In the genomic region with DNA sequence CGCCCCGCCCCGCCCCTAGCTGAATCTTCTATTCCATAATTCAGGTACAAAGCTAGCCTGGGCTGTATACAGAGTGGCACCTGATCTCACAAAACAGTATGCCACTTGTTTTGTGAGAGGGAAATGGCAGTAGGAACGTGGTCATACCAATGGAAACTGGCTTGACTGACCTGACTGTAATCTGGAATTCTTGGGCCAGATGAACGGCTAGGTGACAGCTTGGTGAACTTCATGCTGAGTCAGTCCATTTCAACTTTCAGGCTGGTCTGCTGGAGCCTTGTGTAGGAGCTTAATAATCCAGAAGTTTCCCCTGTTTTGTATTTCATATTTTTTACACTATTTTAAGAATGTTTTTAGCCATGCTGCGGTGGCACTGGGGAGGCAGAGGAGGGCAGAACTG, we compare ENCODE assay signal across 10 mouse cellular contexts. TPM values are rescaled to one million over a fixed set of nuclear protein-coding genes. Genes with fewer than 3 reads are reported as not detected.
DNase-seq lines count a peak whose midpoint lies in the region; ATAC-seq and TF ChIP-seq lines count a peak whose summit lies in the region.
"Had no signal": no experiment of that assay in that cellular context is flagged by ENCODE, and none has a peak within 500 bp of the region (broad histone marks: within the 10 kb centered on the region; RNA-seq: fewer than 3 reads in every experiment).

No protein-coding gene starts in this region.

- peak overlapping the region; percentile 48; the same call in 1 of the 2 replicates for H3K4me3 ChIP-seq in lung, embryonic 14.5 days (ENCODE audit: low read depth, low read length)
- 0 out of 2 replicates have a peak overlapping the region, but pooled peaks have one; percentile 60 for H3K4me3 ChIP-seq in embryonic facial prominence, embryonic 14.5 days (ENCODE audit: low read depth, low read length)
- H3K4me3 ChIP-seq in hindbrain, postnatal 0 days (ENCODE audit: low read length), result no peak overlapping the region
- H3K4me3 ChIP-seq in midbrain, embryonic 13.5 days (replicated peaks), result 0 out of 2 replicates have a peak overlapping the region, but pooled peaks have one; percentile 64

- 72% methylated on average over 6 of the region's 6 CpGs for WGBS in lung, embryonic 14.5 days
- WGBS in embryonic facial prominence, embryonic 14.5 days, result 75% methylated on average over 6 of the region's 6 CpGs
- 82% methylated on average over 6 of the region's 6 CpGs for WGBS in hindbrain, postnatal 0 days
- WGBS in midbrain, embryonic 13.5 days, result 80% methylated on average over 6 of the region's 6 CpGs

- no peak for DNase-seq in lung, embryonic 14.5 days
- no peak for DNase-seq in lung, postnatal 4 days
- no peak for DNase-seq in embryonic facial prominence, embryonic 14.5 days (ENCODE audit: low spot score)
- DNase-seq in hindbrain, postnatal 0 days (ENCODE audit: low spot score), result no peak
- DNase-seq in right cerebral cortex, postnatal 25 days, result no peak
- DNase-seq in retina, postnatal 1 day, result no peak
- no peak for DNase-seq in adrenal gland, adult 2 months
- DNase-seq: cerebellum, adult 11 months; layer of hippocampus, adult 9-11 months had no signal

- peak overlapping the region; percentile 80; the same call in 1 of the 2 replicates for H3K4me2 ChIP-seq in lung, embryonic 14.5 days
- peak overlapping the region; percentile 71 for H3K4me2 ChIP-seq in embryonic facial prominence, embryonic 14.5 days (ENCODE audit: low read depth, low read length)
- H3K4me2 ChIP-seq in hindbrain, postnatal 0 days (ENCODE audit: low read depth, low read length), result 0 out of 2 replicates have a peak overlapping the region, but pooled peaks have one; percentile 70
- peak overlapping the region; percentile 74 for H3K4me2 ChIP-seq in midbrain, embryonic 13.5 days (replicated peaks)

- ATAC-seq in lung, embryonic 14.5 days (ENCODE audit: insufficient read depth), result no peak
- ATAC-seq in embryonic facial prominence, embryonic 14.5 days (ENCODE audit: low read depth), result no peak
- ATAC-seq in hindbrain, postnatal 0 days, result no peak
- no peak for ATAC-seq in midbrain, embryonic 13.5 days

- H3K36me3 ChIP-seq in lung, embryonic 14.5 days (ENCODE audit: insufficient read depth), result no peaks in the 10 kb centered on the region
- no peaks in the 10 kb centered on the region for H3K36me3 ChIP-seq in embryonic facial prominence, embryonic 14.5 days (ENCODE audit: control insufficient read depth, insufficient read depth, low read length)
- no peaks in the 10 kb centered on the region for H3K36me3 ChIP-seq in hindbrain, postnatal 0 days (ENCODE audit: insufficient read depth, low read length)
- no peaks in the 10 kb centered on the region for H3K36me3 ChIP-seq in midbrain, embryonic 13.5 days

- no peaks in the 10 kb centered on the region for H3K9me3 ChIP-seq in lung, embryonic 14.5 days (ENCODE audit: low read depth, low read length)
- H3K9me3 ChIP-seq in embryonic facial prominence, embryonic 14.5 days (ENCODE audit: control insufficient read depth, low read length), result no peaks in the 10 kb centered on the region
- H3K9me3 ChIP-seq in hindbrain, postnatal 0 days (ENCODE audit: low read length), result no peaks in the 10 kb centered on the region
- H3K9me3 ChIP-seq in midbrain, embryonic 13.5 days, result no peaks in the 10 kb centered on the region

- H3K27ac ChIP-seq in lung, embryonic 14.5 days (ENCODE audit: low read depth), result no peak overlapping the region
- no peak overlapping the region for H3K27ac ChIP-seq in embryonic facial prominence, embryonic 14.5 days (replicated peaks; ENCODE audit: low read depth, low read length)
- no peak overlapping the region for H3K27ac ChIP-seq in hindbrain, postnatal 0 days
- H3K27ac ChIP-seq in midbrain, embryonic 13.5 days, result no peak overlapping the region

- TF ChIP-seq CTCF in lung, embryonic 14.5 days (IDR thresholded peaks at IDR 0.05; ENCODE audit: low read depth), result no peak
- no peak for TF ChIP-seq CTCF in hindbrain, postnatal 0 days (IDR thresholded peaks at IDR 0.05; ENCODE audit: low read depth)

- 0 out of 2 replicates have a peak, but pooled peaks cover 9% of the 10 kb centered on the region for H3K4me1 ChIP-seq in lung, embryonic 14.5 days (ENCODE audit: insufficient read depth)
- peaks cover 15% of the 10 kb centered on the region for H3K4me1 ChIP-seq in embryonic facial prominence, embryonic 14.5 days (ENCODE audit: control insufficient read depth, insufficient read depth, low read length)
- peaks cover 10% of the 10 kb centered on the region for H3K4me1 ChIP-seq in hindbrain, postnatal 0 days (ENCODE audit: insufficient read depth, low read length)
- peaks cover 27% of the 10 kb centered on the region for H3K4me1 ChIP-seq in midbrain, embryonic 13.5 days (replicated peaks)

- no peaks in the 10 kb centered on the region for H3K27me3 ChIP-seq in lung, embryonic 14.5 days (ENCODE audit: insufficient read depth, low read length)
- no peaks in the 10 kb centered on the region for H3K27me3 ChIP-seq in embryonic facial prominence, embryonic 14.5 days (replicated peaks; ENCODE audit: control insufficient read depth, insufficient read depth, low read length)
- H3K27me3 ChIP-seq in hindbrain, postnatal 0 days (ENCODE audit: insufficient read depth, low read length), result no peaks in the 10 kb centered on the region
- H3K27me3 ChIP-seq in midbrain, embryonic 13.5 days, result no peaks in the 10 kb centered on the region

- H3K9ac ChIP-seq in lung, embryonic 14.5 days, result no peak overlapping the region
- 0 out of 2 replicates have a peak overlapping the region, but pooled peaks have one; percentile 72 for H3K9ac ChIP-seq in embryonic facial prominence, embryonic 14.5 days (ENCODE audit: low read depth, low read length)
- no peak overlapping the region for H3K9ac ChIP-seq in hindbrain, postnatal 0 days (replicated peaks; ENCODE audit: low read length)
- no peak overlapping the region for H3K9ac ChIP-seq in midbrain, embryonic 13.5 days (replicated peaks)

RNA-seq across cellular contexts. Expression of a gene that starts 1.3 kb away (rescaled TPM):
- polyA plus RNA-seq in lung, embryonic 14.5 days (2014; fragmentation: Nextera tagmentation; extraction: Ambion mirVana), result 8.8 and 10.4 TPM in 2 replicates
- 10.4 and 11.0 TPM in 2 replicates for polyA plus RNA-seq in embryonic facial prominence, embryonic 14.5 days (2014; fragmentation: Nextera tagmentation; extraction: Ambion mirVana)
- 20.0 and 22.6 TPM in 2 replicates for total RNA-seq in hindbrain, postnatal 0 days (2014; rRNA removed)
- polyA plus RNA-seq in hindbrain, postnatal 0 days (2015; fragmentation: Nextera tagmentation; extraction: Ambion mirVana), result 15.0 and 16.4 TPM in 2 replicates
- 19.3 and 24.1 TPM in 2 replicates for polyA plus RNA-seq in midbrain, embryonic 13.5 days (2015; fragmentation: Nextera tagmentation; extraction: Ambion mirVana)
- 1,000 to 10,000 TPM; 1,196 to 1,476 TPM for total RNA-seq in adrenal gland, adult 2 months (2021)
- 2,178 and 2,420 TPM in 2 replicates for polyA plus RNA-seq in adrenal gland, adult 2 months (2012; rRNA removed)

RNA-seq across cellular contexts. Expression of a gene that starts 11.1 kb away (rescaled TPM):
- polyA plus RNA-seq in lung, embryonic 14.5 days (2014; fragmentation: Nextera tagmentation; extraction: Ambion mirVana), result not detected in 2 replicates
- polyA plus RNA-seq in embryonic facial prominence, embryonic 14.5 days (2014; fragmentation: Nextera tagmentation; extraction: Ambion mirVana), result not detected in 2 replicates
- total RNA-seq in hindbrain, postnatal 0 days (2014; rRNA removed), result 6.9 and 7.1 TPM in 2 replicates
- 1.0 and 1.1 TPM in 2 replicates for polyA plus RNA-seq in hindbrain, postnatal 0 days (2015; fragmentation: Nextera tagmentation; extraction: Ambion mirVana)
- 0.06 and 0.12 TPM in 2 replicates for polyA plus RNA-seq in midbrain, embryonic 13.5 days (2015; fragmentation: Nextera tagmentation; extraction: Ambion mirVana)
- total RNA-seq in adrenal gland, adult 2 months (2021), result 1 to 10 TPM; 2.3 to 9.4 TPM
- 13.8 and 25.5 TPM in 2 replicates for polyA plus RNA-seq in adrenal gland, adult 2 months (2012; rRNA removed)

RNA-seq across cellular contexts. Expression of a gene that starts 19.3 kb away (rescaled TPM):
- polyA plus RNA-seq in lung, embryonic 14.5 days (2014; fragmentation: Nextera tagmentation; extraction: Ambion mirVana), result 0.14 and 0.18 TPM in 2 replicates
- 0.24 and 0.52 TPM in 2 replicates for polyA plus RNA-seq in embryonic facial prominence, embryonic 14.5 days (2014; fragmentation: Nextera tagmentation; extraction: Ambion mirVana)
- 8.3 and 10.8 TPM in 2 replicates for total RNA-seq in hindbrain, postnatal 0 days (2014; rRNA removed)
- 1.8 and 1.9 TPM in 2 replicates for polyA plus RNA-seq in hindbrain, postnatal 0 days (2015; fragmentation: Nextera tagmentation; extraction: Ambion mirVana)
- polyA plus RNA-seq in midbrain, embryonic 13.5 days (2015; fragmentation: Nextera tagmentation; extraction: Ambion mirVana), result 0.41 and 0.43 TPM in 2 replicates
- 10 to 100 TPM; 56.7 to 76.5 TPM for total RNA-seq in adrenal gland, adult 2 months (2021)
- 87.7 and 93.1 TPM in 2 replicates for polyA plus RNA-seq in adrenal gland, adult 2 months (2012; rRNA removed)

RNA-seq across cellular contexts. Expression of a gene that starts 28.8 kb away (rescaled TPM):
- not detected in 2 replicates for polyA plus RNA-seq in lung, embryonic 14.5 days (2014; fragmentation: Nextera tagmentation; extraction: Ambion mirVana)
- not detected in 2 replicates for polyA plus RNA-seq in embryonic facial prominence, embryonic 14.5 days (2014; fragmentation: Nextera tagmentation; extraction: Ambion mirVana)
- 0.36 and 0.99 TPM in 2 replicates for total RNA-seq in hindbrain, postnatal 0 days (2014; rRNA removed)
- 0.20 and 0.34 TPM in 2 replicates for polyA plus RNA-seq in hindbrain, postnatal 0 days (2015; fragmentation: Nextera tagmentation; extraction: Ambion mirVana)
- polyA plus RNA-seq in midbrain, embryonic 13.5 days (2015; fragmentation: Nextera tagmentation; extraction: Ambion mirVana), result not detected in 2 replicates
- total RNA-seq in adrenal gland, adult 2 months (2021), result not detected
- 0.12 TPM in 1 of 2 replicates, not detected in the other for polyA plus RNA-seq in adrenal gland, adult 2 months (2012; rRNA removed)

RNA-seq across cellular contexts. Expression of a gene that starts 43.7 kb away (rescaled TPM):
- not detected in 2 replicates for polyA plus RNA-seq in lung, embryonic 14.5 days (2014; fragmentation: Nextera tagmentation; extraction: Ambion mirVana)
- not detected in 2 replicates for polyA plus RNA-seq in embryonic facial prominence, embryonic 14.5 days (2014; fragmentation: Nextera tagmentation; extraction: Ambion mirVana)
- total RNA-seq in hindbrain, postnatal 0 days (2014; rRNA removed), result 0.37 and 0.47 TPM in 2 replicates
- 0.10 and 0.13 TPM in 2 replicates for polyA plus RNA-seq in hindbrain, postnatal 0 days (2015; fragmentation: Nextera tagmentation; extraction: Ambion mirVana)
- polyA plus RNA-seq in midbrain, embryonic 13.5 days (2015; fragmentation: Nextera tagmentation; extraction: Ambion mirVana), result 0.05 TPM in 1 of 2 replicates, not detected in the other
- total RNA-seq in adrenal gland, adult 2 months (2021), result under 1 TPM; 0.49 to 0.69 TPM
- polyA plus RNA-seq in adrenal gland, adult 2 months (2012; rRNA removed), result 0.50 and 0.52 TPM in 2 replicates

Comparison
In these comparisons a context has a peak if more than half of its experiments do, and no peak if none do; other contexts are left out.
1. RNA of a gene that starts 1.3 kb away (polyA plus RNA-seq): 2,178 to 2,420 TPM in adrenal gland, adult 2 months; 19.3 to 24.1 TPM in midbrain, embryonic 13.5 days, 15.0 to 16.4 TPM in hindbrain, postnatal 0 days, 8.8 to 10.4 TPM in lung, embryonic 14.5 days and 10.4 to 11.0 TPM in embryonic facial prominence, embryonic 14.5 days; every median in the first group is over 10 times any median in the second.
2. RNA of a gene that starts 19.3 kb away (polyA plus RNA-seq): 87.7 to 93.1 TPM in adrenal gland, adult 2 months; 1.8 to 1.9 TPM in hindbrain, postnatal 0 days, 0.41 to 0.43 TPM in midbrain, embryonic 13.5 days, 0.24 to 0.52 TPM in embryonic facial prominence, embryonic 14.5 days and 0.14 to 0.18 TPM in lung, embryonic 14.5 days; every median in the first group is over 10 times any median in the second.
3. Peak in every context shown above with its lines, with median percentiles within 50 percentile points of each other: H3K4me2 ChIP-seq.